8 mouse cellular contexts compared by ENCODE assay signal in genomic region chr1:143777558-143778218, GRCm38 (mm10). TPM values are rescaled to one million over a fixed set of nuclear protein-coding genes. Genes with fewer than 3 reads are reported as not detected.
DNase-seq lines count a peak whose midpoint lies in the region; ATAC-seq and TF ChIP-seq lines count a peak whose summit lies in the region.

No protein-coding gene starts in this region.

- H3K9ac ChIP-seq in heart, embryonic 15.5 days: peak overlapping the region; percentile 86
- peak overlapping the region; percentile 94 for H3K9ac ChIP-seq in liver, embryonic 12.5 days

- H3K4me3 ChIP-seq in thymus, adult 2 months (ENCODE audit: control insufficient read depth, insufficient read depth, low read length): peak overlapping the region; percentile 74
- H3K4me3 ChIP-seq in heart, embryonic 15.5 days: peak overlapping the region; percentile 87
- peak overlapping the region; percentile 90 for H3K4me3 ChIP-seq in liver, embryonic 12.5 days
- peak overlapping the region; percentile 84 for H3K4me3 ChIP-seq in small intestine, adult 2 months (ENCODE audit: low read depth, low read length)

- DNase-seq in cerebellum, adult 9-11 months: no peak
- DNase-seq in thymus, adult 2 months: peak; percentile 38
- DNase-seq in thymus, adult 18-20 months: no peak
- no peak for DNase-seq in retina, embryonic 14.5 days (ENCODE audit: low spot score)

- WGBS in thymus, adult 2 months: under 1% methylated on average over 39 of the region's 39 CpGs
- under 1% methylated on average over 39 of the region's 39 CpGs for WGBS in heart, embryonic 15.5 days
- under 1% methylated on average over 39 of the region's 39 CpGs for WGBS in liver, embryonic 12.5 days (ENCODE audit: insufficient replicate concordance)
- under 1% methylated on average over 39 of the region's 39 CpGs for WGBS in small intestine, adult 2 months

- peak; percentile 45 for ATAC-seq in cerebellum, adult (ENCODE audit: insufficient number of reproducible peaks, low FRiP score, low TSS enrichment)
- peak; percentile 2; the same call in 1 of the 2 replicates for ATAC-seq in heart, embryonic 15.5 days (replicated peaks; ENCODE audit: insufficient number of reproducible peaks, insufficient read depth, low FRiP score, low read depth)
- peak; percentile 45 for ATAC-seq in liver, embryonic 12.5 days

- peaks cover 3% of the 10 kb centered on the region; the same call in 1 of the 2 replicates for H3K4me1 ChIP-seq in thymus, adult 2 months (replicated peaks; ENCODE audit: control insufficient read depth, insufficient read depth, low read length)
- H3K4me1 ChIP-seq in heart, embryonic 15.5 days (replicated peaks): peaks cover 18% of the 10 kb centered on the region
- H3K4me1 ChIP-seq in liver, embryonic 12.5 days: peaks cover 33% of the 10 kb centered on the region
- no peaks in the 10 kb centered on the region for H3K4me1 ChIP-seq in small intestine, adult 2 months (ENCODE audit: control insufficient read depth, insufficient read depth, insufficient read length, low read length)

- H3K27me3 ChIP-seq in thymus, adult 2 months (ENCODE audit: control insufficient read depth, insufficient read depth, low read length): no peaks in the 10 kb centered on the region
- no peaks in the 10 kb centered on the region for H3K27me3 ChIP-seq in heart, embryonic 15.5 days
- peaks cover 5% of the 10 kb centered on the region for H3K27me3 ChIP-seq in liver, embryonic 12.5 days (replicated peaks)
- no peaks in the 10 kb centered on the region for H3K27me3 ChIP-seq in small intestine, adult 2 months (ENCODE audit: control insufficient read depth, insufficient read depth, low read length)

- H3K36me3 ChIP-seq in thymus, adult 2 months (ENCODE audit: control insufficient read depth, insufficient read depth, low read length): no peaks in the 10 kb centered on the region
- 0 out of 2 replicates have a peak, but pooled peaks cover 3% of the 10 kb centered on the region for H3K36me3 ChIP-seq in heart, embryonic 15.5 days
- peaks cover 13% of the 10 kb centered on the region for H3K36me3 ChIP-seq in liver, embryonic 12.5 days
- H3K36me3 ChIP-seq in small intestine, adult 2 months (ENCODE audit: control insufficient read depth, insufficient read depth, low read length): no peaks in the 10 kb centered on the region

- H3K4me2 ChIP-seq in heart, embryonic 15.5 days: peak overlapping the region; percentile 84
- peak overlapping the region; percentile 97 for H3K4me2 ChIP-seq in liver, embryonic 12.5 days

- no peaks in the 10 kb centered on the region for H3K9me3 ChIP-seq in heart, embryonic 15.5 days (replicated peaks)
- no peaks in the 10 kb centered on the region for H3K9me3 ChIP-seq in liver, embryonic 12.5 days (replicated peaks)

- H3K27ac ChIP-seq in thymus, adult 2 months (ENCODE audit: control insufficient read depth, insufficient read depth, low read length): peak overlapping the region; percentile 8
- H3K27ac ChIP-seq in heart, embryonic 15.5 days: peak overlapping the region; percentile 82
- peak overlapping the region; percentile 83 for H3K27ac ChIP-seq in liver, embryonic 12.5 days
- H3K27ac ChIP-seq in small intestine, adult 2 months (ENCODE audit: insufficient read depth, low read depth, low read length): peak overlapping the region; percentile 11; the same call in 1 of the 2 replicates

- TF ChIP-seq CTCF in thymus, adult 2 months (IDR thresholded peaks at IDR 0.05; ENCODE audit: borderline replicate concordance, control insufficient read depth, extremely low read depth, insufficient read depth, low read length, poor library complexity): no peak
- TF ChIP-seq CTCF in small intestine, adult 2 months (IDR thresholded peaks at IDR 0.05; ENCODE audit: extremely low read depth, insufficient read length, insufficient replicate concordance, low read depth, low read length): no peak

- TF ChIP-seq POLR2A in thymus, adult 2 months (IDR thresholded peaks at IDR 0.05; ENCODE audit: control insufficient read depth, extremely low read depth, insufficient read depth, low read length, poor library complexity): no peak
- TF ChIP-seq POLR2A in small intestine, adult 2 months (IDR thresholded peaks at IDR 0.05; ENCODE audit: low read depth, low read length): no peak

RNA-seq across cellular contexts. Expression of gene Uchl5, which starts 0.6 kb away (rescaled TPM):
- polyA plus RNA-seq in thymus, adult 2 months (2012; rRNA removed): 5.0 and 10.8 TPM in 2 replicates
- polyA plus RNA-seq in heart, embryonic 15.5 days (2015; fragmentation: Nextera tagmentation; extraction: Ambion mirVana): 60.1 and 67.7 TPM in 2 replicates
- polyA plus RNA-seq in liver, embryonic 12.5 days (2016; fragmentation: Nextera tagmentation; extraction: Ambion mirVana): 117 and 128 TPM in 2 replicates
- 0.25 and 2.9 TPM in 2 replicates for polyA plus RNA-seq in small intestine, adult 2 months (2012; rRNA removed)

RNA-seq across cellular contexts. Expression of gene Trove2, which starts 0.8 kb away (rescaled TPM):
- 0.75 and 0.97 TPM in 2 replicates for polyA plus RNA-seq in thymus, adult 2 months (2012; rRNA removed)
- 11.9 and 12.7 TPM in 2 replicates for polyA plus RNA-seq in heart, embryonic 15.5 days (2015; fragmentation: Nextera tagmentation; extraction: Ambion mirVana)
- 4.1 and 4.6 TPM in 2 replicates for polyA plus RNA-seq in liver, embryonic 12.5 days (2016; fragmentation: Nextera tagmentation; extraction: Ambion mirVana)
- 0.08 and 0.13 TPM in 2 replicates for polyA plus RNA-seq in small intestine, adult 2 months (2012; rRNA removed)

Comparison
In these comparisons a context has a peak if more than half of its experiments do, and no peak if none do; other contexts are left out.
1. H3K27ac ChIP-seq: peak in every context shown above with its lines; median percentile 83 in liver, embryonic 12.5 days; 82 in heart, embryonic 15.5 days; 11 in small intestine, adult 2 months; 8 in thymus, adult 2 months.